Mouse (Mus musculus): Measurements from ENCODE around the gene Duox1. TPM values are rescaled to one million over a fixed set of nuclear protein-coding genes. Genes with fewer than 3 reads are reported as not detected.

The Duox1 gene
- total and polyA plus RNA-seq, 3 experiments = not detected

DNA sequence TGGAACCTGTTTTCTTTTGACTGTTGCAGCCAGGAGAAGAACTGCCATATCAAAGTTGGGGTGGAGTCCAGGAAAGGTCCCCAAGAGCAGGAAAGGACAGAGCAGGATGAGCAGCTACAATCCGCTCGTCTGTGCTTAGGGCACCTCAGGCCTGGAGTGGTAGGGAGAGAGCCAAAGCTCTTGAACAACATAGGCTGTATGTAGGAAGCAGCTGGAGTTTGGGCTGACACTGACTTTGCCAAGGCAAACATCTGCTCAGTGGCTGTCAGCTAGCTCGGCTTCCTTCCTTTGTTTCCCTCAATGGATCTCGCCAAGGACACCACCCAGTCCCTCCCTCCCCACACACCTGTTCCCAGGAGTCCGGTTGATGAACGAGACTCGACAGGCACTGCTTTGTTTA is 29.3 kb upstream of the Duox1 start:
- TF ChIP-seq ZKSCAN1 (IDR thresholded peaks at IDR 0.05; ENCODE audit: borderline replicate concordance, low read depth, low read length) (no peak), JUN (IDR thresholded peaks at IDR 0.05; ENCODE audit: insufficient read depth, low read depth, low read length) (no peak), GABPA (IDR thresholded peaks at IDR 0.05; ENCODE audit: insufficient replicate concordance, low read depth, low read length) (no peak), MAX (IDR thresholded peaks at IDR 0.05; ENCODE audit: low read length) (no peak), MAFK (IDR thresholded peaks at IDR 0.05; ENCODE audit: insufficient replicate concordance, low read length) (no peak), NELFE (IDR thresholded peaks at IDR 0.05; ENCODE audit: low read depth, low read length) (no peak), ETS1 (conservative IDR thresholded peaks at IDR 0.05; ENCODE audit: low read depth, low read length) (no peak), IRF4 (IDR thresholded peaks at IDR 0.05; ENCODE audit: low read depth, low read length) (no peak), MYC (IDR thresholded peaks at IDR 0.05; ENCODE audit: low read depth, low read length) (no peak), SIN3A (IDR thresholded peaks at IDR 0.05; ENCODE audit: low read length) (no peak), RCOR1 (conservative IDR thresholded peaks at IDR 0.05; ENCODE audit: low read depth, low read length) (no peak), USF1 (IDR thresholded peaks at IDR 0.05; ENCODE audit: low read depth, low read length) (no peak), KAT2A (IDR thresholded peaks at IDR 0.05; ENCODE audit: insufficient replicate concordance, low read length) (no peak), E2F4 (IDR thresholded peaks at IDR 0.05; ENCODE audit: insufficient replicate concordance, low read depth, low read length) (no peak), MAZ (IDR thresholded peaks at IDR 0.05; ENCODE audit: low read depth, low read length) (no peak), POLR2A (IDR thresholded peaks at IDR 0.05; ENCODE audit: low read depth, low read length) (no peak), SMC3 (IDR thresholded peaks at IDR 0.05; ENCODE audit: low read depth, low read length) (no peak)
- Histone ChIP-seq H3K27me3 (replicated peaks) (peaks cover 4% of the 10 kb centered on the region), H3K9ac (ENCODE audit: insufficient read depth, low read depth) (no peak overlapping the region), H3K4me2 (ENCODE audit: insufficient read depth, low read depth, poor library complexity, severe bottlenecking) (no peak overlapping the region), H3K36me3 (replicated peaks in 1 of 2; ENCODE audit: control insufficient read depth in 1 of 2, insufficient read depth in 1 of 2, low read length in 1 of 2) (no peaks in the 10 kb centered on the region), H3K27ac (ENCODE audit: insufficient read depth, low read depth) (no peak overlapping the region), H3K4me3 (replicated peaks in 1 of 3; ENCODE audit: low read depth in 2 of 3, low read length in 2 of 3, poor library complexity in 1 of 3) (no peak overlapping the region), H3K9me3 (replicated peaks; ENCODE audit: low read length) (no peaks in the 10 kb centered on the region), H3K79me2 (replicated peaks; ENCODE audit: control insufficient read depth, extremely low read depth, insufficient read depth, poor library complexity, severe bottlenecking) (no peaks in the 10 kb centered on the region), H3K4me1 (ENCODE audit: control insufficient read depth in 1 of 2, insufficient read depth in 2 of 2) (no peaks in the 10 kb centered on the region)
- in situ Hi-C loops (cut with MboI; ENCODE audit: low pct_ligation_motif_present, low pct_unique_long_range_greater_than_20kb, low sequenced_read_pairs) (no loop called here), dilution Hi-C loops (cut with MboI; ENCODE audit: extremely low pct_ligation_motif_present, extremely low pct_unique_long_range_greater_than_20kb, low sequenced_read_pairs) (no loop called here)
- no peak for DNase-seq (ENCODE audit: extremely low read depth)

DNA sequence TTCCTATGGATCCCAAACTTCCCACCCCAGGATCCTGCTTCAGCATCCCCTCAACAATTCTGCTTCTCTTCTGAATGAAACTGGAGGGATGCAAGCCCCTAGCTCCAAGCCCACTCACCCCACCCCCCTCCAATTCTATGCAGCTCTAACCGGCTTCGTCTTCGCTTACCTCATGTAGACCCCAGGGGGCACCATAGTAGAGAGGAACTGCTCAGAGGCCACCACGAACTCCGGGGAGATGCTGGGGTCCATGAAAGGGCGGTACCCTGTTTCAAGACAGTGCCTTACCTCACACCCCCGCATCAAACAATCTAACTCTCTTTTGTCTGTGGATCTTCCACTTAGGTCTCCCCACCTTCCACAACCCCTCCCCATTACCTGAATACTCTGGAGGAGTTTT is 20.6 kb upstream of the Duox1 start:
- Histone ChIP-seq H3K9me3 (replicated peaks; ENCODE audit: low read length) (peaks cover 4% of the 10 kb centered on the region), H3K4me2 (ENCODE audit: insufficient read depth, low read depth, poor library complexity, severe bottlenecking) (peak overlapping the region; percentile 7; the same call in 1 of the 2 replicates), H3K9ac (ENCODE audit: insufficient read depth, low read depth) (no peak overlapping the region), H3K79me2 (replicated peaks; ENCODE audit: control insufficient read depth, extremely low read depth, insufficient read depth, poor library complexity, severe bottlenecking) (no peaks in the 10 kb centered on the region), H3K4me1 (ENCODE audit: control insufficient read depth in 1 of 2, insufficient read depth in 2 of 2) (peaks cover 0 to 2% of the 10 kb centered on the region in 2 experiments; a peak in 1 of 4 replicates), H3K27ac (ENCODE audit: insufficient read depth, low read depth) (no peak overlapping the region), H3K27me3 (replicated peaks) (peaks cover 9% of the 10 kb centered on the region), H3K4me3 (replicated peaks in 1 of 3; ENCODE audit: low read depth in 2 of 3, low read length in 2 of 3, poor library complexity in 1 of 3) (no peak overlapping the region), H3K36me3 (replicated peaks in 1 of 2; ENCODE audit: control insufficient read depth in 1 of 2, insufficient read depth in 1 of 2, low read length in 1 of 2) (no peaks in the 10 kb centered on the region)
- DNase-seq (ENCODE audit: extremely low read depth) = no peak
- dilution Hi-C loops (cut with MboI; ENCODE audit: extremely low pct_ligation_motif_present, extremely low pct_unique_long_range_greater_than_20kb, low sequenced_read_pairs) (no loop called here), in situ Hi-C loops (cut with MboI; ENCODE audit: low pct_ligation_motif_present, low pct_unique_long_range_greater_than_20kb, low sequenced_read_pairs) (loop anchor here (5.0 kb wide), 1 partner anchor 103 kb away; no protein-coding TSS in a partner anchor)
- TF ChIP-seq NRF1 (IDR thresholded peaks at IDR 0.05; ENCODE audit: low read depth, low read length) = no peak
- peak; percentile 16; the same call in 1 of the 2 replicates for TF ChIP-seq SMC3 (IDR thresholded peaks at IDR 0.05; ENCODE audit: low read depth, low read length)
- TF ChIP-seq MAX (IDR thresholded peaks at IDR 0.05; ENCODE audit: low read length) = no peak
- no peak for TF ChIP-seq PAX5 (IDR thresholded peaks at IDR 0.05; ENCODE audit: low read length)
- peak in 1 of 2 experiments; percentile 39; a peak in 2 of 4 replicates for TF ChIP-seq CTCF (conservative IDR thresholded peaks at IDR 0.05 in 1 of 2, IDR thresholded peaks at IDR 0.05 in 1 of 2; ENCODE audit: low read depth in 2 of 2, low read length in 2 of 2)
- TF ChIP-seq RAD21 (IDR thresholded peaks at IDR 0.05; ENCODE audit: low read depth, low read length) = no peak; the same call in 1 of the 2 replicates
- no peak for TF ChIP-seq SIN3A (IDR thresholded peaks at IDR 0.05; ENCODE audit: low read length)

Measured in CH12.LX (cell line).